9 mouse cellular contexts compared by ENCODE assay signal in genomic region chr17:29304376-29305057, GRCm38 (mm10). TPM values are rescaled to one million over a fixed set of nuclear protein-coding genes. Genes with fewer than 3 reads are reported as not detected.
DNase-seq lines count a peak whose midpoint lies in the region; ATAC-seq and TF ChIP-seq lines count a peak whose summit lies in the region.
"Had no signal": no experiment of that assay in that cellular context is flagged by ENCODE, and none has a peak within 500 bp of the region (broad histone marks: within the 10 kb centered on the region; RNA-seq: fewer than 3 reads in every experiment).

No protein-coding gene starts in this region.

- 71% methylated on average over 13 of the region's 13 CpGs for WGBS in hindbrain, postnatal 0 days
- 68% methylated on average over 13 of the region's 13 CpGs for WGBS in hindbrain, embryonic 16.5 days
- 74% methylated on average over 13 of the region's 13 CpGs for WGBS in limb, embryonic 10.5 days
- WGBS in stomach, embryonic 15.5 days, result 52% methylated on average over 13 of the region's 13 CpGs
- 67% methylated on average over 13 of the region's 13 CpGs for WGBS in forebrain, embryonic 11.5 days

- no peaks in the 10 kb centered on the region for H3K27me3 ChIP-seq in hindbrain, postnatal 0 days (ENCODE audit: insufficient read depth, low read length)
- H3K27me3 ChIP-seq in hindbrain, embryonic 16.5 days (replicated peaks; ENCODE audit: control insufficient read depth, insufficient read depth, low read length), result no peaks in the 10 kb centered on the region
- H3K27me3 ChIP-seq in limb, embryonic 10.5 days (ENCODE audit: low read depth, poor library complexity, severe bottlenecking), result no peaks in the 10 kb centered on the region
- no peaks in the 10 kb centered on the region for H3K27me3 ChIP-seq in stomach, embryonic 15.5 days (replicated peaks)
- H3K27me3 ChIP-seq in forebrain, embryonic 11.5 days (ENCODE audit: control insufficient read depth, insufficient read depth, low read length), result no peaks in the 10 kb centered on the region

- TF ChIP-seq CTCF in hindbrain, postnatal 0 days (IDR thresholded peaks at IDR 0.05; ENCODE audit: low read depth), result no peak

- no peak for DNase-seq in hindbrain, postnatal 0 days (ENCODE audit: low spot score)
- DNase-seq in limb, embryonic 10.5 days (ENCODE audit: low spot score), result no peak
- no peak for DNase-seq in frontal cortex, postnatal 14 days (ENCODE audit: low spot score in 2 of 2)
- DNase-seq in forebrain, embryonic 11.5 days (ENCODE audit: low spot score), result no peak
- no peak for DNase-seq in ovary, postnatal 36 days (ENCODE audit: low spot score)
- DNase-seq: forebrain, postnatal 0 days had no signal

- H3K27ac ChIP-seq in hindbrain, postnatal 0 days, result peak overlapping the region; percentile 32; the same call in 1 of the 2 replicates
- H3K27ac ChIP-seq in hindbrain, embryonic 16.5 days (ENCODE audit: low read depth, low read length), result no peak overlapping the region
- 0 out of 2 replicates have a peak overlapping the region, but pooled peaks have one; percentile 32 for H3K27ac ChIP-seq in limb, embryonic 10.5 days
- no peak overlapping the region for H3K27ac ChIP-seq in stomach, embryonic 15.5 days
- no peak overlapping the region for H3K27ac ChIP-seq in forebrain, embryonic 11.5 days (ENCODE audit: low read depth, low read length)

- no peak overlapping the region for H3K4me2 ChIP-seq in hindbrain, postnatal 0 days (ENCODE audit: low read depth, low read length)
- H3K4me2 ChIP-seq in hindbrain, embryonic 16.5 days (ENCODE audit: low read length), result no peak overlapping the region
- H3K4me2 ChIP-seq in stomach, embryonic 15.5 days, result 0 out of 2 replicates have a peak overlapping the region, but pooled peaks have one; percentile 34
- no peak overlapping the region for H3K4me2 ChIP-seq in forebrain, embryonic 11.5 days (ENCODE audit: low read depth, low read length, severe bottlenecking)

- H3K9me3 ChIP-seq in hindbrain, postnatal 0 days (ENCODE audit: low read length), result no peaks in the 10 kb centered on the region
- no peaks in the 10 kb centered on the region for H3K9me3 ChIP-seq in hindbrain, embryonic 16.5 days (ENCODE audit: control insufficient read depth, low read length)
- H3K9me3 ChIP-seq in limb, embryonic 10.5 days (replicated peaks), result no peaks in the 10 kb centered on the region
- H3K9me3 ChIP-seq in stomach, embryonic 15.5 days, result no peaks in the 10 kb centered on the region
- no peaks in the 10 kb centered on the region for H3K9me3 ChIP-seq in forebrain, embryonic 11.5 days (ENCODE audit: control insufficient read depth, low read length)

- no peak overlapping the region for H3K4me3 ChIP-seq in hindbrain, postnatal 0 days (ENCODE audit: low read length)
- H3K4me3 ChIP-seq in hindbrain, embryonic 16.5 days (ENCODE audit: low read length), result no peak overlapping the region
- H3K4me3 ChIP-seq in limb, embryonic 10.5 days, result no peak overlapping the region
- no peak overlapping the region for H3K4me3 ChIP-seq in stomach, embryonic 15.5 days (replicated peaks)
- H3K4me3 ChIP-seq in forebrain, embryonic 11.5 days (ENCODE audit: low read depth, low read length), result no peak overlapping the region

- H3K4me1 ChIP-seq in hindbrain, postnatal 0 days (ENCODE audit: insufficient read depth, low read length), result peaks cover 7% of the 10 kb centered on the region; the same call in 1 of the 2 replicates
- no peaks in the 10 kb centered on the region for H3K4me1 ChIP-seq in hindbrain, embryonic 16.5 days (ENCODE audit: control insufficient read depth, insufficient read depth, low read depth, low read length)
- H3K4me1 ChIP-seq in limb, embryonic 10.5 days, result peaks cover 48% of the 10 kb centered on the region
- H3K4me1 ChIP-seq in stomach, embryonic 15.5 days, result peaks cover 20% of the 10 kb centered on the region
- peaks cover 4% of the 10 kb centered on the region; the same call in 1 of the 2 replicates for H3K4me1 ChIP-seq in forebrain, embryonic 11.5 days (replicated peaks; ENCODE audit: control insufficient read depth, insufficient read depth, low read length)

- no peak for ATAC-seq in hindbrain, postnatal 0 days
- no peak for ATAC-seq in hindbrain, embryonic 16.5 days
- ATAC-seq in common myeloid progenitor, adult 5-6 weeks (replicated peaks; ENCODE audit: low read depth, poor library complexity, severe bottlenecking), result peak; percentile 65
- no peak for ATAC-seq in stomach, embryonic 15.5 days (ENCODE audit: insufficient read depth, low FRiP score, low read depth)
- no peak for ATAC-seq in forebrain, embryonic 11.5 days (replicated peaks; ENCODE audit: low FRiP score)
- ATAC-seq: forebrain, postnatal 0 days had no signal

- peaks cover 16% of the 10 kb centered on the region; the same call in 1 of the 2 replicates for H3K36me3 ChIP-seq in hindbrain, postnatal 0 days (ENCODE audit: insufficient read depth, low read length)
- H3K36me3 ChIP-seq in hindbrain, embryonic 16.5 days (ENCODE audit: control insufficient read depth, insufficient read depth, low read length), result peaks cover 17% of the 10 kb centered on the region; the same call in 1 of the 2 replicates
- H3K36me3 ChIP-seq in limb, embryonic 10.5 days, result peaks cover 28% of the 10 kb centered on the region
- H3K36me3 ChIP-seq in stomach, embryonic 15.5 days, result peaks cover 16% of the 10 kb centered on the region
- H3K36me3 ChIP-seq in forebrain, embryonic 11.5 days (ENCODE audit: control insufficient read depth, insufficient read depth, low read length), result peaks cover 6% of the 10 kb centered on the region

- H3K9ac ChIP-seq in hindbrain, postnatal 0 days (replicated peaks; ENCODE audit: low read length), result no peak overlapping the region
- H3K9ac ChIP-seq in hindbrain, embryonic 16.5 days (ENCODE audit: low read depth, low read length), result no peak overlapping the region
- no peak overlapping the region for H3K9ac ChIP-seq in stomach, embryonic 15.5 days
- H3K9ac ChIP-seq in forebrain, embryonic 11.5 days (ENCODE audit: low read length), result no peak overlapping the region
- H3K9ac ChIP-seq: forebrain, postnatal 0 days had no signal

RNA-seq across cellular contexts. Expression of gene Pi16, which starts 13.0 kb away (rescaled TPM):
- 2.3 and 2.8 TPM in 2 replicates for total RNA-seq in hindbrain, postnatal 0 days (2014; rRNA removed)
- 1.7 and 2.3 TPM in 2 replicates for polyA plus RNA-seq in hindbrain, postnatal 0 days (2015; fragmentation: Nextera tagmentation; extraction: Ambion mirVana)
- polyA plus RNA-seq in hindbrain, embryonic 16.5 days (2015; fragmentation: Nextera tagmentation; extraction: Ambion mirVana), result 2.0 and 2.4 TPM in 2 replicates
- total RNA-seq in common myeloid progenitor, adult 5-6 weeks (2017), result 2.4 and 2.9 TPM in 2 replicates
- 0.34 and 0.35 TPM in 2 replicates for polyA plus RNA-seq in limb, embryonic 10.5 days (2016; fragmentation: Nextera tagmentation; extraction: Ambion mirVana)
- polyA plus RNA-seq in stomach, embryonic 15.5 days (2015; fragmentation: Nextera tagmentation; extraction: Ambion mirVana), result 1.6 and 1.9 TPM in 2 replicates
- 0.59 and 0.72 TPM in 2 replicates for polyA plus RNA-seq in forebrain, embryonic 11.5 days (2014; fragmentation: Nextera tagmentation; extraction: Ambion mirVana)

RNA-seq across cellular contexts. Expression of gene BC004004, which starts 35.9 kb away (rescaled TPM):
- total RNA-seq in hindbrain, postnatal 0 days (2014; rRNA removed), result 181 and 262 TPM in 2 replicates
- polyA plus RNA-seq in hindbrain, postnatal 0 days (2015; fragmentation: Nextera tagmentation; extraction: Ambion mirVana), result 139 and 145 TPM in 2 replicates
- polyA plus RNA-seq in hindbrain, embryonic 16.5 days (2015; fragmentation: Nextera tagmentation; extraction: Ambion mirVana), result 118 and 123 TPM in 2 replicates
- total RNA-seq in common myeloid progenitor, adult 5-6 weeks (2017), result 51.3 and 77.8 TPM in 2 replicates
- polyA plus RNA-seq in limb, embryonic 10.5 days (2016; fragmentation: Nextera tagmentation; extraction: Ambion mirVana), result 47.9 and 52.9 TPM in 2 replicates
- polyA plus RNA-seq in stomach, embryonic 15.5 days (2015; fragmentation: Nextera tagmentation; extraction: Ambion mirVana), result 81.6 and 87.1 TPM in 2 replicates
- polyA plus RNA-seq in forebrain, embryonic 11.5 days (2014; fragmentation: Nextera tagmentation; extraction: Ambion mirVana), result 58.2 and 61.5 TPM in 2 replicates

RNA-seq across cellular contexts. Expression of gene Ppil1, which starts 40.5 kb away (rescaled TPM):
- total RNA-seq in hindbrain, postnatal 0 days (2014; rRNA removed), result 72.6 and 81.4 TPM in 2 replicates
- polyA plus RNA-seq in hindbrain, postnatal 0 days (2015; fragmentation: Nextera tagmentation; extraction: Ambion mirVana), result 84.3 and 87.7 TPM in 2 replicates
- 105 and 113 TPM in 2 replicates for polyA plus RNA-seq in hindbrain, embryonic 16.5 days (2015; fragmentation: Nextera tagmentation; extraction: Ambion mirVana)
- total RNA-seq in common myeloid progenitor, adult 5-6 weeks (2017), result 67.1 and 94.5 TPM in 2 replicates
- 239 and 250 TPM in 2 replicates for polyA plus RNA-seq in limb, embryonic 10.5 days (2016; fragmentation: Nextera tagmentation; extraction: Ambion mirVana)
- polyA plus RNA-seq in stomach, embryonic 15.5 days (2015; fragmentation: Nextera tagmentation; extraction: Ambion mirVana), result 148 and 150 TPM in 2 replicates
- polyA plus RNA-seq in forebrain, embryonic 11.5 days (2014; fragmentation: Nextera tagmentation; extraction: Ambion mirVana), result 180 and 188 TPM in 2 replicates

RNA-seq across cellular contexts. Expression of gene Mtch1, which starts 43.2 kb away (rescaled TPM):
- total RNA-seq in hindbrain, postnatal 0 days (2014; rRNA removed), result 622 and 633 TPM in 2 replicates
- polyA plus RNA-seq in hindbrain, postnatal 0 days (2015; fragmentation: Nextera tagmentation; extraction: Ambion mirVana), result 464 and 500 TPM in 2 replicates
- 328 and 463 TPM in 2 replicates for polyA plus RNA-seq in hindbrain, embryonic 16.5 days (2015; fragmentation: Nextera tagmentation; extraction: Ambion mirVana)
- 56.5 and 76.6 TPM in 2 replicates for total RNA-seq in common myeloid progenitor, adult 5-6 weeks (2017)
- 234 and 286 TPM in 2 replicates for polyA plus RNA-seq in limb, embryonic 10.5 days (2016; fragmentation: Nextera tagmentation; extraction: Ambion mirVana)
- polyA plus RNA-seq in stomach, embryonic 15.5 days (2015; fragmentation: Nextera tagmentation; extraction: Ambion mirVana), result 250 and 272 TPM in 2 replicates
- polyA plus RNA-seq in forebrain, embryonic 11.5 days (2014; fragmentation: Nextera tagmentation; extraction: Ambion mirVana), result 332 and 420 TPM in 2 replicates

RNA-seq across cellular contexts. Expression of gene Fgd2, which starts 56.2 kb away (rescaled TPM):
- total RNA-seq in hindbrain, postnatal 0 days (2014; rRNA removed), result 14.7 and 19.1 TPM in 2 replicates
- 10.3 and 10.9 TPM in 2 replicates for polyA plus RNA-seq in hindbrain, postnatal 0 days (2015; fragmentation: Nextera tagmentation; extraction: Ambion mirVana)
- polyA plus RNA-seq in hindbrain, embryonic 16.5 days (2015; fragmentation: Nextera tagmentation; extraction: Ambion mirVana), result 6.5 and 9.1 TPM in 2 replicates
- total RNA-seq in common myeloid progenitor, adult 5-6 weeks (2017), result 23.9 and 39.0 TPM in 2 replicates
- 6.4 and 6.7 TPM in 2 replicates for polyA plus RNA-seq in limb, embryonic 10.5 days (2016; fragmentation: Nextera tagmentation; extraction: Ambion mirVana)
- 11.3 and 12.5 TPM in 2 replicates for polyA plus RNA-seq in stomach, embryonic 15.5 days (2015; fragmentation: Nextera tagmentation; extraction: Ambion mirVana)
- polyA plus RNA-seq in forebrain, embryonic 11.5 days (2014; fragmentation: Nextera tagmentation; extraction: Ambion mirVana), result 2.4 TPM in 2 replicates

Comparison
In these comparisons a context has a peak if more than half of its experiments do, and no peak if none do; other contexts are left out.
1. H3K27ac ChIP-seq: peak in hindbrain, postnatal 0 days (single experiment) and limb, embryonic 10.5 days (single experiment); none in hindbrain, embryonic 16.5 days (single experiment), stomach, embryonic 15.5 days (single experiment) and forebrain, embryonic 11.5 days (single experiment).